Mouse (Mus musculus): Measurements from ENCODE around the gene Flywch2. TPM values are rescaled to one million over a fixed set of nuclear protein-coding genes. Genes with fewer than 3 reads are reported as not detected.

Flywch2 gene
- polyA plus RNA-seq, 1 experiment from 2014 or later, result 70.7 TPM

GRCm38 (mm10) chr17:23770896-23771283, 15.0 kb downstream of the Flywch2 start:
- no peak for DNase-seq
- WGBS, result 1% methylated on average over 19 of the region's 19 CpGs
- Histone ChIP-seq H3K4me3 (replicated peaks; ENCODE audit: low read depth, low read length) (peak overlapping the region; percentile 86), H3K36me3 (ENCODE audit: control insufficient read depth, insufficient read depth, low read length) (peaks cover 14% of the 10 kb centered on the region; the same call in 1 of the 2 replicates), H3K4me2 (ENCODE audit: low read length) (peak overlapping the region; percentile 65), H3K27me3 (ENCODE audit: control insufficient read depth, insufficient read depth, low read length) (no peaks in the 10 kb centered on the region), H3K4me1 (ENCODE audit: control insufficient read depth, insufficient read depth, low read length) (peaks cover 20% of the 10 kb centered on the region), H3K9ac (replicated peaks; ENCODE audit: low read length) (peak overlapping the region; percentile 98), H3K9me3 (ENCODE audit: control insufficient read depth, low read length) (no peaks in the 10 kb centered on the region), H3K27ac (replicated peaks; ENCODE audit: low read depth, low read length) (peak overlapping the region; percentile 92)
- ATAC-seq (ENCODE audit: low FRiP score, low TSS enrichment), result no peak; the same call in 1 of the 2 replicates

- Histone ChIP-seq H3K4me3 (replicated peaks; ENCODE audit: low read depth, low read length) (peak overlapping the region; percentile 86), H3K4me1 (ENCODE audit: control insufficient read depth, insufficient read depth, low read length) (peaks cover 20% of the 10 kb centered on the region), H3K27ac (replicated peaks; ENCODE audit: low read depth, low read length) (peak overlapping the region; percentile 92), H3K36me3 (ENCODE audit: control insufficient read depth, insufficient read depth, low read length) (peaks cover 14% of the 10 kb centered on the region; the same call in 1 of the 2 replicates), H3K9me3 (ENCODE audit: control insufficient read depth, low read length) (no peaks in the 10 kb centered on the region), H3K9ac (replicated peaks; ENCODE audit: low read length) (peak overlapping the region; percentile 98), H3K27me3 (ENCODE audit: control insufficient read depth, insufficient read depth, low read length) (no peaks in the 10 kb centered on the region), H3K4me2 (ENCODE audit: low read length) (peak overlapping the region; percentile 65)
- DNase-seq (peak; percentile 41), ATAC-seq (ENCODE audit: low FRiP score, low TSS enrichment) (no peak)
- WGBS, result 0% methylated on average over 2 of the region's 2 CpGs
These were observed 15.4 kb downstream of the Flywch2 start for GRCm38 (mm10) chr17:23770493-23770892.

DNA sequence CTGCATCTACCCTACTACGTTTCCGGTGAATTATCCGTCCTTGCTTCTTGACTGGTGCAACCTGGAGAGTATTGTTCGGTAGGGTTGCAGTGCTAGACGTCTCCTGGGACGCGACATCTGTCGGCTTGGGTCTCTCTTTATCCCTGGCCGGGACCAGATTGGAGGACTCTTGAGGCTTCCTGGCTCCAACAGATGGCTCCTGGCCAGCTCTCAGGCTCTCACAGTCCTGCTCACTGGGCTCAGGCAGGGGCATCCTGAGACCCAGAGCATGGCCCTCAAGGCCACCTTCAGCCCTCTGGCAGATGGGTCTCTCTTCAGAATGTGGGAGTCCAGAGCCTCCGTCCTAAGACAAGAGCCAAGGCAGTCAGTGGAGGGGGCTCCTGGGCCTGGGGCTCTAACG, 22.9 kb downstream of the Flywch2 start:
- no peaks in the 10 kb centered on the region for H3K27me3 ChIP-seq (ENCODE audit: control insufficient read depth, insufficient read depth, low read length)
- no peak overlapping the region for H3K4me3 ChIP-seq (replicated peaks; ENCODE audit: low read depth, low read length)
- ATAC-seq (ENCODE audit: low FRiP score, low TSS enrichment) (no peak), DNase-seq (no peak)
- no peaks in the 10 kb centered on the region for H3K4me1 ChIP-seq (ENCODE audit: control insufficient read depth, insufficient read depth, low read length)
- peaks cover 63% of the 10 kb centered on the region for H3K36me3 ChIP-seq (ENCODE audit: control insufficient read depth, insufficient read depth, low read length)
- H3K27ac ChIP-seq (replicated peaks; ENCODE audit: low read depth, low read length), result no peak overlapping the region
- H3K4me2 ChIP-seq (ENCODE audit: low read length), result no peak overlapping the region
- no peaks in the 10 kb centered on the region for H3K9me3 ChIP-seq (ENCODE audit: control insufficient read depth, low read length)
- no peak overlapping the region for H3K9ac ChIP-seq (replicated peaks; ENCODE audit: low read length)
- 85% methylated on average over 11 of the region's 11 CpGs for WGBS

DNA sequence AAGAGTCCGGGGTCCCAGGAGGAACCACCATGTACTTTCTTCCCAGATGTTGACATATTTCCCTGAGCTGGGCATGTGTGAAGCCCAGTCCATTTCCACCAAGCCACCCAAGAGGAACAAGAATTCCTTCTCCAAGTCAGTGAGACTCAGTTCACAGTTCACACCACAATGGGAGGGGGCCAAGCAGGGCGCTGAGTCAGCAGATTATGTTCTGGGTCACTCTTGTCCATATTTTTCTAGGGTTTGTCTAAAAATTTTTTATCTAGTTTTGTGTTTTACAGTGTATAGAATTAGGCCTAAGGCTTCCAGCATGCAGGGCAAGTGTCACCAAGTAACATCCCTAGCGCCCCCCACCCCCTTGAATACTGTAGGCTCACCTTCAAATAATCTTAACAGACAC, 24.7 kb downstream of the Flywch2 start:
- H3K27ac ChIP-seq (replicated peaks; ENCODE audit: low read depth, low read length), result no peak overlapping the region
- H3K27me3 ChIP-seq (ENCODE audit: control insufficient read depth, insufficient read depth, low read length), result no peaks in the 10 kb centered on the region
- H3K36me3 ChIP-seq (ENCODE audit: control insufficient read depth, insufficient read depth, low read length), result peaks cover 77% of the 10 kb centered on the region
- DNase-seq (no peak), ATAC-seq (ENCODE audit: low FRiP score, low TSS enrichment) (no peak)
- no peak overlapping the region for H3K9ac ChIP-seq (replicated peaks; ENCODE audit: low read length)
- H3K4me1 ChIP-seq (ENCODE audit: control insufficient read depth, insufficient read depth, low read length), result no peaks in the 10 kb centered on the region
- WGBS, result 98% methylated on average over 3 of the region's 3 CpGs
- no peaks in the 10 kb centered on the region for H3K9me3 ChIP-seq (ENCODE audit: control insufficient read depth, low read length)
- H3K4me2 ChIP-seq (ENCODE audit: low read length), result no peak overlapping the region
- H3K4me3 ChIP-seq (replicated peaks; ENCODE audit: low read depth, low read length), result no peak overlapping the region

GRCm38 (mm10) chr17:23760231-23760630, 25.6 kb downstream of the Flywch2 start:
- Histone ChIP-seq H3K9ac (replicated peaks; ENCODE audit: low read length) (no peak overlapping the region), H3K4me1 (ENCODE audit: control insufficient read depth, insufficient read depth, low read length) (no peaks in the 10 kb centered on the region), H3K36me3 (ENCODE audit: control insufficient read depth, insufficient read depth, low read length) (peaks cover 87% of the 10 kb centered on the region), H3K4me3 (replicated peaks; ENCODE audit: low read depth, low read length) (no peak overlapping the region), H3K9me3 (ENCODE audit: control insufficient read depth, low read length) (no peaks in the 10 kb centered on the region), H3K27ac (replicated peaks; ENCODE audit: low read depth, low read length) (no peak overlapping the region), H3K4me2 (ENCODE audit: low read length) (no peak overlapping the region), H3K27me3 (ENCODE audit: control insufficient read depth, insufficient read depth, low read length) (no peaks in the 10 kb centered on the region)
- DNase-seq (no peak), ATAC-seq (ENCODE audit: low FRiP score, low TSS enrichment) (no peak)
- WGBS, result 93% methylated on average over 9 of the region's 9 CpGs

- 60% methylated on average over 8 of the region's 8 CpGs for WGBS
- no peak for DNase-seq
- H3K27ac ChIP-seq (replicated peaks; ENCODE audit: low read depth, low read length), result no peak overlapping the region
- peaks cover 94% of the 10 kb centered on the region for H3K36me3 ChIP-seq (ENCODE audit: control insufficient read depth, insufficient read depth, low read length)
- H3K9ac ChIP-seq (replicated peaks; ENCODE audit: low read length), result no peak overlapping the region
- H3K4me3 ChIP-seq (replicated peaks; ENCODE audit: low read depth, low read length), result no peak overlapping the region
- no peaks in the 10 kb centered on the region for H3K9me3 ChIP-seq (ENCODE audit: control insufficient read depth, low read length)
- H3K27me3 ChIP-seq (ENCODE audit: control insufficient read depth, insufficient read depth, low read length), result no peaks in the 10 kb centered on the region
- no peak for ATAC-seq (ENCODE audit: low FRiP score, low TSS enrichment)
- H3K4me1 ChIP-seq (ENCODE audit: control insufficient read depth, insufficient read depth, low read length), result no peaks in the 10 kb centered on the region
- H3K4me2 ChIP-seq (ENCODE audit: low read length), result no peak overlapping the region
These were observed 27.1 kb downstream of the Flywch2 start for GRCm38 (mm10) chr17:23758801-23759200.

DNA sequence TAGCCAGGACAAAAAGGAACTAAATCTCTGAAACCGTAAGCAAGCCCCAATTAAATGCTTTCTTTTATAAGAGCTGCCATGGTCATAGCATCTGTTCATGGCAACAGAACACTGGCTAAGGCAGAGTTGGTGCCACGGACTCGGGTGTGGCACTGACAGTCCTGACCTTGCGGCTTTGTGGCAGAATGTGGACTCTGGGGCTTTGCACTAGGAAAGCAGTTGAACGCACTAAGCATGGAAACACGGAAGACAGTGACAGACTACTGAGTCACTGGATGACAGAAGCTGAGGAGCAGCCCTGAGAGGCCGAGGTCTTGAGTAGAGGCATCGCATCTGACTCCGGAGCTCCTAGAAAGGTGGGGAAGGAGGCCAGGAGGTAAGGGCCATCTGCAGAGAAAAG, 28.3 kb downstream of the Flywch2 start:
- no peaks in the 10 kb centered on the region for H3K4me1 ChIP-seq (ENCODE audit: control insufficient read depth, insufficient read depth, low read length)
- H3K36me3 ChIP-seq (ENCODE audit: control insufficient read depth, insufficient read depth, low read length), result peaks cover 97% of the 10 kb centered on the region
- DNase-seq, result no peak
- H3K9ac ChIP-seq (replicated peaks; ENCODE audit: low read length), result no peak overlapping the region
- 95% methylated on average over 9 of the region's 9 CpGs for WGBS
- H3K4me2 ChIP-seq (ENCODE audit: low read length), result no peak overlapping the region
- H3K27me3 ChIP-seq (ENCODE audit: control insufficient read depth, insufficient read depth, low read length), result no peaks in the 10 kb centered on the region
- H3K9me3 ChIP-seq (ENCODE audit: control insufficient read depth, low read length), result no peaks in the 10 kb centered on the region
- no peak for ATAC-seq (ENCODE audit: low FRiP score, low TSS enrichment)
- H3K27ac ChIP-seq (replicated peaks; ENCODE audit: low read depth, low read length), result no peak overlapping the region
- no peak overlapping the region for H3K4me3 ChIP-seq (replicated peaks; ENCODE audit: low read depth, low read length)

DNA sequence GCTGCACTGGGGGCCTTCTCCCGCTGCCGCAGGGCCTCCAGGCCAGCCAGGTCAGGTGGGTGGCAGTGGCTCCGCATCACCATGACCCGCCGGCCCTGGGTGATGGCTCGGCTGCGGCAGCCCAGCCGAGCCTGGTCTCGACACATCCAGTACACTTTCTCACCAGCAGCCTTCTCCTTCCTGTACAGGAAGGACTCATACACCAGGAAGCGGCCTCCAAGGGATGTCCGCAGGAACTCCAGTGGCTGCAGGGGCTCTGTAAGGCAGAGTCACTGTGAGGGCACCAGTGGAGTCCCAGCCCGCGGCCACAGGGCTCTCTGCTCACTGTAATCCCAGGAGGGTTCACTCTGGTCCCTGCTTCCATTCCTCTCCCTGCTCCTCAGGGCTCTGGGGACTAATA, 30.2 kb downstream of the Flywch2 start:
- Histone ChIP-seq H3K27ac (replicated peaks; ENCODE audit: low read depth, low read length) (no peak overlapping the region), H3K9ac (replicated peaks; ENCODE audit: low read length) (no peak overlapping the region), H3K36me3 (ENCODE audit: control insufficient read depth, insufficient read depth, low read length) (peaks cover 97% of the 10 kb centered on the region), H3K9me3 (ENCODE audit: control insufficient read depth, low read length) (no peaks in the 10 kb centered on the region), H3K4me2 (ENCODE audit: low read length) (no peak overlapping the region), H3K4me3 (replicated peaks; ENCODE audit: low read depth, low read length) (no peak overlapping the region), H3K27me3 (ENCODE audit: control insufficient read depth, insufficient read depth, low read length) (no peaks in the 10 kb centered on the region), H3K4me1 (ENCODE audit: control insufficient read depth, insufficient read depth, low read length) (no peaks in the 10 kb centered on the region)
- 95% methylated on average over 13 of the region's 13 CpGs for WGBS
- DNase-seq (no peak), ATAC-seq (ENCODE audit: low FRiP score, low TSS enrichment) (no peak)

- Histone ChIP-seq H3K4me2 (ENCODE audit: low read length) (no peak overlapping the region), H3K4me1 (ENCODE audit: control insufficient read depth, insufficient read depth, low read length) (peaks cover 14% of the 10 kb centered on the region), H3K9ac (replicated peaks; ENCODE audit: low read length) (no peak overlapping the region), H3K36me3 (ENCODE audit: control insufficient read depth, insufficient read depth, low read length) (peaks cover 42% of the 10 kb centered on the region), H3K27me3 (ENCODE audit: control insufficient read depth, insufficient read depth, low read length) (peaks cover 24% of the 10 kb centered on the region), H3K27ac (replicated peaks; ENCODE audit: low read depth, low read length) (no peak overlapping the region), H3K4me3 (replicated peaks; ENCODE audit: low read depth, low read length) (no peak overlapping the region), H3K9me3 (ENCODE audit: control insufficient read depth, low read length) (no peaks in the 10 kb centered on the region)
- 81% methylated on average over 11 of the region's 11 CpGs for WGBS
- DNase-seq (no peak), ATAC-seq (ENCODE audit: low FRiP score, low TSS enrichment) (no peak)
These were observed 36.3 kb downstream of the Flywch2 start for GRCm38 (mm10) chr17:23749400-23750191.
